Mouse (Mus musculus) embryonic facial prominence, embryonic 14.5 days (tissue): ENCODE measurements around the gene St6galnac3. TPM values are rescaled to one million over a fixed set of nuclear protein-coding genes. Genes with fewer than 3 reads are reported as not detected.

Experiments
- ATAC-seq: fragments of 200-750 bp; cut with Nextera tagmentation; 2 replicates; pipeline ENCODE4 v1.8.0; 2017; ENCODE audit warnings: low read depth, moderate number of reproducible peaks, moderate TSS enrichment
- DNase-seq: peaks from one replicate; pipeline ENCODE4 v3.0.0-alpha.2; 2015; ENCODE audit warnings: low spot score
- H3K27ac ChIP-seq: fragments of 300-500 bp; sonication (generic); replicated peaks from 2 replicates; pipeline ENCODE4 v1.5.1; 2014; ENCODE audit warnings: low read depth, mild to moderate bottlenecking, low read length, moderate library complexity
- H3K27me3 ChIP-seq: fragments of 300-500 bp; sonication (generic); replicated peaks from 2 replicates; pipeline ENCODE4 v1.6.1; 2014; ENCODE audit warnings: low read length; ENCODE audit not compliant: control insufficient read depth, insufficient read depth
- H3K36me3 ChIP-seq: fragments of 300-500 bp; sonication (generic); 2 replicates; pipeline ENCODE4 v1.6.1; 2014; ENCODE audit warnings: low read length, mixed read lengths; ENCODE audit not compliant: control insufficient read depth, insufficient read depth
- H3K4me1 ChIP-seq: fragments of 300-500 bp; sonication (generic); 2 replicates; pipeline ENCODE4 v1.6.1; 2014; ENCODE audit warnings: antibody characterized with exemption, low read length; ENCODE audit not compliant: control insufficient read depth, insufficient read depth
- H3K4me2 ChIP-seq: fragments of 300-500 bp; sonication (generic); 2 replicates; pipeline ENCODE4 v1.6.1; 2014; ENCODE audit warnings: low read depth, mild to moderate bottlenecking, low read length, moderate library complexity, mixed read lengths
- H3K4me3 ChIP-seq: fragments of 300-500 bp; sonication (generic); 2 replicates; pipeline ENCODE4 v1.5.1; 2014; ENCODE audit warnings: low read depth, mild to moderate bottlenecking, low read length
- H3K9ac ChIP-seq: fragments of 300-500 bp; sonication (generic); 2 replicates; pipeline ENCODE4 v1.6.1; 2014; ENCODE audit warnings: low read depth, mild to moderate bottlenecking, low read length, moderate library complexity, mixed read lengths
- H3K9me3 ChIP-seq: fragments of 300-500 bp; sonication (generic); 2 replicates; pipeline ENCODE4 v1.6.1; 2016; ENCODE audit warnings: low read length; ENCODE audit not compliant: control insufficient read depth
- WGBS: fragments of 180-500 bp; shearing (Covaris S2); extraction: QIAGEN DNeasy Blood & Tissue Kit; methylation state at CpG from one replicate; pipeline ENCODE4 v1.1.7; 2014; 5-methylcytosine and 5-hydroxymethylcytosine counted together
- polyA plus RNA-seq: library from polyadenylated mRNA; unstranded; fragments of >200 nt; fragmentation: Nextera tagmentation; extraction: Ambion mirVana; gene quantifications from 2 replicates; pipeline ENCODE4 v1.2.1, GENCODE M21; 2014

The St6galnac3 gene
- polyA plus RNA-seq, 1 experiment from 2014 or later = 30.6 TPM

DNA sequence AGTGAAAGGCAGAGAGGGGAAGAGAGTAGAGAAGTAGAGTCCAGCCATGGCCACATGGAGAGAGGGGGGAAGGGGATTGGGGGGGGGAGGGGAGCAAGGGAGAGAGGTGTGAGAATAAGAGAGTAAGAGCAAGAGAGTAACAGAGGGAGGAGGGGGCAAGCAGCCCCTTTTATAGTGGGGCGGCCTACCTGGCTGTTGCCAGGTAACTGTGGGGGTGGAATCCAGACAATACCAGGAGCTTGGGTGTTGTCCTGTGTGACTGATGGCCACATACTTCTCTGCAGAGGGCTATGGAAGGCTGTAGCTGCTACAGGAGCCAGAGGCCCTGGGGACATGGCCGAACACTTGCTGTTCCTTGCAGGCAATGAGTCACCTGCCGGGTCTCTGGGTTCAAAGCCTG is 360.6 kb downstream of the St6galnac3 start:
- no peak overlapping the region for H3K9ac ChIP-seq
- 0 out of 2 replicates have a peak, but pooled peaks cover 3% of the 10 kb centered on the region for H3K4me1 ChIP-seq
- no peaks in the 10 kb centered on the region for H3K27me3 ChIP-seq
- H3K36me3 ChIP-seq = no peaks in the 10 kb centered on the region
- no peak overlapping the region for H3K4me3 ChIP-seq
- ATAC-seq (no peak), DNase-seq (no peak)
- H3K27ac ChIP-seq = no peak overlapping the region
- 97% methylated on average over 3 of the region's 3 CpGs for WGBS
- H3K9me3 ChIP-seq = no peaks in the 10 kb centered on the region
- H3K4me2 ChIP-seq = no peak overlapping the region

DNA sequence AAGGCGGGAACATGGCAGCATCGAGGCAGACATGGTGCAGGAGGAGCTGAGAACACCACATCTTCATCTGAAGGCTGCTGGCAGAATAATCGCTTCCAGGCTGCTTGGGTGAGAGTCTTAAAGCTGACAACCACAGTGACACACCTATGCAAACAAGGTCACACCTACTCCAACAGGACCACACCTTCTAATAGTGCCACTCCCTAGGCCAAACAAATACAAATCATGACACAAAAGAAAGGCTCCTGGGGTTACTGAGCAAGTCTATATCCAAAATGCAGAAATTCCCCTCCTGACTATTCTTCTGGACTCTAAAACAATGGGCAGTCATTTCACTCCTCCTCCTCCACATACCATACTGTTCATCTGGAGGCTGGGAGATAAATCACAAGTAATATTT is 365.0 kb downstream of the St6galnac3 start:
- Histone ChIP-seq H3K9ac (no peak overlapping the region), H3K36me3 (no peaks in the 10 kb centered on the region), H3K4me1 (peaks cover 6% of the 10 kb centered on the region; the same call in 1 of the 2 replicates), H3K27ac (no peak overlapping the region), H3K4me3 (no peak overlapping the region), H3K4me2 (no peak overlapping the region), H3K9me3 (no peaks in the 10 kb centered on the region), H3K27me3 (no peaks in the 10 kb centered on the region)
- no peak for DNase-seq
- WGBS = 95% methylated on average over 3 of the region's 3 CpGs
- ATAC-seq = no peak

DNA sequence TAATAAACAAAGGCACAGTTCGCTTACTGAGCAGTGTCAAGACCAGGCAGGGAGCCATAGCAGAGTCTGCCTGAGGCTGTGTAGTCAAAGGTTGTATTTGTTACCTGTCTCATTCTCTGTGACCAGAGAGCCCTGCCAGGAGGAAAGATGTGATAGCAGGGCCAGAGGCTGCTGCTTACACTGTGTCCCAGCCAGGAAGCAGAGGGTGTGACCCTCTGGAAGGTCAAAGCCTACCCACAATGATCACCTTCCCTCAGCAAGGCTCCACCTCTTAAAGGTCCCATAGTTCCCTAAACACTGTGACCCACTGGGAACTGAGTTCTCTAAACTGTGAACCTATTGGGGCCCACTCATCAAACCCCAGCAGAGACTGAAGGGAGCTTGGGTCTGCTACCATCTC is 368.9 kb downstream of the St6galnac3 start:
- no peaks in the 10 kb centered on the region for H3K27me3 ChIP-seq
- no peaks in the 10 kb centered on the region for H3K9me3 ChIP-seq
- H3K9ac ChIP-seq = no peak overlapping the region
- DNase-seq (no peak), ATAC-seq (no peak)
- H3K36me3 ChIP-seq = no peaks in the 10 kb centered on the region
- WGBS = 48% methylated on average over 1 of the region's 1 CpGs
- H3K4me3 ChIP-seq = no peak overlapping the region
- no peak overlapping the region for H3K27ac ChIP-seq
- peaks cover 4% of the 10 kb centered on the region; the same call in 1 of the 2 replicates for H3K4me1 ChIP-seq
- H3K4me2 ChIP-seq = no peak overlapping the region

DNA sequence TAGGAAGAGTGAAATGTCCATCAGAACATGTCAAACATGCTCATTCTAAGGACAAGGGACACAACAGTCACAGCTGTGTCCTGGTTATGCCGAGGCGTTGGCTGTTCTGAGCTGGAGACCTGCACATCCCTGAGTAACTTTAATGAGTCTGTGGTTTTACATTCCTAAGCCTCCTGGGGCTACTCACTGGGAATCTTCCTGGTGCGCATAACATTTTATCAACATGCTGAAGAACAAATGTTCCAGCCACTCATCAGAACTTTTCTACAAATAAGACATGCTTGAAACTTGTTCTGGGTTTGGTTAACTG is 370.0 kb downstream of the St6galnac3 start:
- Histone ChIP-seq H3K4me2 (no peak overlapping the region), H3K4me1 (peaks cover 4% of the 10 kb centered on the region; the same call in 1 of the 2 replicates), H3K27ac (no peak overlapping the region), H3K36me3 (no peaks in the 10 kb centered on the region), H3K27me3 (no peaks in the 10 kb centered on the region), H3K4me3 (no peak overlapping the region), H3K9me3 (no peaks in the 10 kb centered on the region), H3K9ac (no peak overlapping the region)
- no peak for DNase-seq
- ATAC-seq = no peak
- 51% methylated on average over 3 of the region's 3 CpGs for WGBS

DNA sequence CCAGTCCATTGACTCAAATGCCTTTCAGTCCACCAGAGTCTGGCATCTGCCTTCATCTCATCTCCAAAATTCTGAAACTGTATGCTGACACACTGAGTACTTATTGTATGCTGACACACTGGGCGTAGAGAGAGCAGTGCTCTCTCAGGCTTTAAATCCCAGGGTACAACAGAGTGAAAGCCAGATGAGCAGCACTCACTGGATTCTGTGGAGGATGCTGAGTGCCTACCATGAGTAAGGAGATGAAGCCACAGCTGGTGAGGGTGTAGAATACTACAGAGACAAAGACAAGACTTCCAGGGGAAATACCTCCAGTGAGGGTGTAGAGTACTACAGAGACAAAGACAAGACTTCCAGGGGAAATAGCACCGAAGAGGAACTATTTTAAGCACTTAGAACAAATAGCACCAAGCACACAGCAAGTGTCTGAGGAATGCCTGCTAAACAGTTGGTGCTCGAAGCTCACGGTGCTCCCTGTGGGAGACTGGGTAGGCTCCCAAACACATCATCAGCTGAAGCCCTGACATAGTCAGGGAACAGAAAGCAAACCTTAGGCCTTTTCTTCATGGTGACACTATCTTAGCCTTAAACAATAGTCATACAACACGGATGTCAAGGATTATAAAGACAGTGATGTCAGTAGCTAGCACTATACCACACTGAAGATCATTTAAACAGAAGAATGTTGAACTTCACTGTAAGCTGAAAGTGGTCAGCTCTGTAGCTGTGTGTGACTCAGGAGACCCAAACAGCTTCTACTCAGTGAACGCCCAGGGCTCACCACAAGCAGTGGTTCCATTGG is 370.6 kb downstream of the St6galnac3 start:
- no peaks in the 10 kb centered on the region for H3K9me3 ChIP-seq
- no peaks in the 10 kb centered on the region for H3K27me3 ChIP-seq
- no peak overlapping the region for H3K4me3 ChIP-seq
- H3K36me3 ChIP-seq = no peaks in the 10 kb centered on the region
- no peak overlapping the region for H3K9ac ChIP-seq
- no peak overlapping the region for H3K4me2 ChIP-seq
- no peak for DNase-seq
- H3K27ac ChIP-seq = no peak overlapping the region
- WGBS = 90% methylated on average over 6 of the region's 6 CpGs
- no peak for ATAC-seq
- peaks cover 4% of the 10 kb centered on the region; the same call in 1 of the 2 replicates for H3K4me1 ChIP-seq

DNA sequence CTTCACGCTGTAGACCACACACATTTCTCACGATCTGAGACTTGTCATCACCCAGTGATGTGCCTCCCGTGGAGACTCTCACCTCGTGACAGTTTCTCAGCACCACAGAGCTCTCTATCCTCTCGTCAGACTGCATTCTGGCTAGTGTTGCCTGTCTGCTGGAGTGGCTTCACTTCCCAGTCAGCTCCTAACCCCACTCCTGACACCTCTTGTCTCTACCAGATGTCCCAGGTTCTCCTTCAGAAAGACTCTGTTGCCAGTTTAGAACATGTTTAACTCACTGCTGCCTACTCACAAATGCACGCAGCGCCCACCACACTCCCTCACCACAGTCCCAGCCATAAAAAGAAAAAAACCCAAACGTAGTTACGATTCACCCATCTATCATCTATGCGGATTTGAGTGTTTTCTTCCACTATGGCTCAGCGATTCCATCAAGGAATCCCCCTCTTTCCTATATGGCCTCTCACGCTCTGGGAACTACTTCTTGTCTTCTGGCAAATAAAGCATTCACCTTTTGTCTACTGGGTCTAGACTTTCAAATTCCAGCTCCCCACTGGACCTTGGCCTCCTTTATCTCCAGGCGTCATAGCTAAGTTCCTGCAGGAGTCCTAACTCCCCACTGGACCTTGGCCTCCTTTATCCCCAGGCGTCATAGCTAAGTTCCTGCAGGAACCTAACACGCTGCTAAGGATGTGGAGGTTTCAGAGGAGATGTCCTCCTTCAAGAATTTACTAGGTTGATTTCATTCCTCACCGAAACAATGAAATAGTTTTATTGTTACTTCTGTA is 371.5 kb downstream of the St6galnac3 start:
- DNase-seq (no peak), ATAC-seq (no peak)
- whole genome bisulfite sequencing = 87% methylated on average over 16 of the region's 16 CpGs
- Histone ChIP-seq H3K36me3 (no peaks in the 10 kb centered on the region), H3K9me3 (no peaks in the 10 kb centered on the region), H3K4me3 (no peak overlapping the region), H3K27me3 (no peaks in the 10 kb centered on the region), H3K9ac (no peak overlapping the region), H3K4me2 (no peak overlapping the region), H3K4me1 (peaks cover 4% of the 10 kb centered on the region; the same call in 1 of the 2 replicates), H3K27ac (no peak overlapping the region)

DNA sequence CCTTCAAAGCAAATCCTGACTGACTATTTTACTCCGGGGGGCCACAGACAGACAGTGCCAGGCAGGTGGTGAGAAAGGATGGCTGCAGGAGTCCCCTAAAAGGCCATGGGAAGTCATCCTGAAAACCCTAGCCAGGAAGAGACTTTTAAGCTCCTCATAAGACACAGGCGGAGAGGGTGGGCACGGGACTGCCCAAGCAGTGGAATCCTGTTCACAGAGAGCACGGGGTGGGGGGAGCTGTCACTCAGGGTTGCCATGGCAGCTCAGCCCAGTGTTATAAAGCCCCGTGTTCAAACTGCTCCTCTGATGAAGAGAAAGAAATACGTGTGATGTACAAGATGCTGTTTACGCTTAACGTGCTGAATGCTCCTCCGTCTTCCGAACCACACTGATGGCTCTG is 375.0 kb downstream of the St6galnac3 start:
- no peaks in the 10 kb centered on the region for H3K9me3 ChIP-seq
- no peak overlapping the region for H3K4me2 ChIP-seq
- H3K36me3 ChIP-seq = no peaks in the 10 kb centered on the region
- no peak for DNase-seq
- no peak for ATAC-seq
- no peak overlapping the region for H3K27ac ChIP-seq
- H3K9ac ChIP-seq = no peak overlapping the region
- no peaks in the 10 kb centered on the region for H3K27me3 ChIP-seq
- no peak overlapping the region for H3K4me3 ChIP-seq
- 78% methylated on average over 10 of the region's 10 CpGs for WGBS
- no peaks in the 10 kb centered on the region for H3K4me1 ChIP-seq

DNA sequence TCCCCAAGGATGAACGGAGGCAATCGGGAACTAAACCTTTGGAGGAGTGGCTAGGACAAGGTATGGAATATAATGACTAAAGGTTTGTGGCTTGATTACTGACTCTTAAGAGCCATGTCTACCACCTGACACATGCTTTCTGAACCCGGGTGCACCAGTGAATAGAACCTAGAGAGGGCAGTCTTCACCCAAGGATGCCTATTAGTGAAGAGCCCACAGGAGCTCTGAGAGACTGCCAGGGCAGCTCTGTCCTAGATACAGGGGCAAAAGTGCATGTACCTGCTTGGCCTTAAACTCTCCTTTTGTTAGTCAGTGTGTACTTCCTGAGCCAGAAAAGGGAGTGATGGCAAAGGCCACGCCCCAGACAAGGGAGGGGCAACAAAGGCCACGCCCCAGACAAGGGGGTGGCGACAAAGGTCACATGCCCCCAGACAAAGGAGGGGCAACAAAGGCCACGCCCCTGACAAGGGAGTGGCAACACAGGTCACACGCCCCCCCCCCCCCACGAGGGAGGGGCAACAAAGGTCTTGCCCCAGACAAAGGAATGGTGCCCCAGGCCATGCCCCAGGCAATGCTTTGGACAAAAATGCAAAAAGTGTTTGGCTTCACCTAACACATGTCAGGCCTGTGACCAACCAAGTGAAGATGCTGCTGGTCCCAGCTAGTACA is 376.0 kb downstream of the St6galnac3 start:
- Histone ChIP-seq H3K36me3 (no peaks in the 10 kb centered on the region), H3K4me2 (no peak overlapping the region), H3K9me3 (no peaks in the 10 kb centered on the region), H3K27me3 (no peaks in the 10 kb centered on the region), H3K27ac (no peak overlapping the region), H3K4me3 (no peak overlapping the region), H3K4me1 (no peaks in the 10 kb centered on the region), H3K9ac (no peak overlapping the region)
- no peak for DNase-seq
- no peak for ATAC-seq
- WGBS = 91% methylated on average over 9 of the region's 9 CpGs
